Mouse (Mus musculus) E14TG2a.4 (cell line): Measurements from ENCODE around the gene Slc39a8.

Experiments
- H3K27me3 ChIP-seq: 2 replicates; pipeline ENCODE4 v1.6.1; 2014; ENCODE audit warnings: low read length, control low read depth; ENCODE audit not compliant: insufficient read depth
- H3K36me3 ChIP-seq: 2 replicates; pipeline ENCODE4 v1.6.1; 2014; ENCODE audit warnings: low read length, control low read depth; ENCODE audit not compliant: insufficient read depth
- H3K4me1 ChIP-seq: replicated peaks from 2 replicates; pipeline ENCODE4 v1.6.1; 2014; ENCODE audit warnings: low read depth, low read length, control low read depth
- H3K4me3 ChIP-seq: replicated peaks from 2 replicates; pipeline ENCODE4 v1.5.1; 2014; ENCODE audit warnings: mild to moderate bottlenecking, low read length
- H3K9me3 ChIP-seq: 2 replicates; pipeline ENCODE4 v1.6.1; 2014; ENCODE audit warnings: low read length, control low read depth
- CTCF ChIP-seq: conservative IDR thresholded peaks from 2 replicates; pipeline ENCODE4 v1.5.1; 2014; ENCODE audit warnings: low read length
- NANOG ChIP-seq: IDR thresholded peaks from 2 replicates; pipeline ENCODE4 v1.6.1; 2014; ENCODE audit warnings: borderline replicate concordance, low read length, mixed read lengths
- POU5F1 ChIP-seq: IDR thresholded peaks from 2 replicates; pipeline ENCODE4 v1.6.1; 2014; ENCODE audit warnings: low read length, borderline replicate concordance

Gene Slc39a8

GRCm38 (mm10) chr3:135885927-135886658 lies 61.0 kb downstream of the Slc39a8 start:
- no peak for TF ChIP-seq NANOG
- TF ChIP-seq CTCF = no peak
- no peak for TF ChIP-seq POU5F1
- Histone ChIP-seq H3K9me3 (no peaks in the 10 kb centered on the region), H3K4me3 (no peak overlapping the region), H3K36me3 (no peaks in the 10 kb centered on the region), H3K4me1 (no peaks in the 10 kb centered on the region), H3K27me3 (no peaks in the 10 kb centered on the region)

GRCm38 (mm10) chr3:135886659-135887027 lies 61.6 kb downstream of the Slc39a8 start:
- no peaks in the 10 kb centered on the region for H3K4me1 ChIP-seq
- no peaks in the 10 kb centered on the region for H3K27me3 ChIP-seq
- TF ChIP-seq NANOG = no peak
- no peak for TF ChIP-seq POU5F1
- TF ChIP-seq CTCF = peak; percentile 83
- no peak overlapping the region for H3K4me3 ChIP-seq
- H3K9me3 ChIP-seq = no peaks in the 10 kb centered on the region
- H3K36me3 ChIP-seq = no peaks in the 10 kb centered on the region

GRCm38 (mm10) chr3:135887033-135887855 lies 62.2 kb downstream of the Slc39a8 start:
- no peaks in the 10 kb centered on the region for H3K36me3 ChIP-seq
- H3K9me3 ChIP-seq = no peaks in the 10 kb centered on the region
- H3K27me3 ChIP-seq = no peaks in the 10 kb centered on the region
- H3K4me3 ChIP-seq = no peak overlapping the region
- TF ChIP-seq CTCF (no peak), POU5F1 (no peak), NANOG (no peak)
- H3K4me1 ChIP-seq = no peaks in the 10 kb centered on the region

- TF ChIP-seq POU5F1 (no peak), CTCF (no peak), NANOG (no peak)
These were observed 62.7 kb downstream of the Slc39a8 start for GRCm38 (mm10) chr3:135887856-135888155.

GRCm38 (mm10) chr3:135889401-135889800 lies 64.3 kb downstream of the Slc39a8 start:
- H3K27me3 ChIP-seq = no peaks in the 10 kb centered on the region
- no peak overlapping the region for H3K4me3 ChIP-seq
- TF ChIP-seq POU5F1 (no peak), NANOG (no peak), CTCF (no peak)
- no peaks in the 10 kb centered on the region for H3K4me1 ChIP-seq
- no peaks in the 10 kb centered on the region for H3K9me3 ChIP-seq
- H3K36me3 ChIP-seq = no peaks in the 10 kb centered on the region

More at GRCm38 (mm10) chr3:135887856-135888155, 62.7 kb downstream of the Slc39a8 start:
- Histone ChIP-seq H3K27me3 (no peaks in the 10 kb centered on the region), H3K36me3 (no peaks in the 10 kb centered on the region), H3K4me3 (no peak overlapping the region), H3K9me3 (no peaks in the 10 kb centered on the region), H3K4me1 (no peaks in the 10 kb centered on the region)

GRCm38 (mm10) chr3:135903366-135903765 lies 78.3 kb downstream of the Slc39a8 start:
- TF ChIP-seq CTCF = peak; percentile 19
- TF ChIP-seq POU5F1 = no peak
- Histone ChIP-seq H3K4me3 (no peak overlapping the region), H3K36me3 (no peaks in the 10 kb centered on the region), H3K9me3 (no peaks in the 10 kb centered on the region), H3K27me3 (no peaks in the 10 kb centered on the region), H3K4me1 (no peaks in the 10 kb centered on the region)

GRCm38 (mm10) chr3:135904881-135905280 lies 79.8 kb downstream of the Slc39a8 start:
- TF ChIP-seq NANOG = no peak
- no peak for TF ChIP-seq CTCF
- no peak for TF ChIP-seq POU5F1
- H3K36me3 ChIP-seq = no peaks in the 10 kb centered on the region
- H3K27me3 ChIP-seq = no peaks in the 10 kb centered on the region

GRCm38 (mm10) chr3:135905729-135906128 lies 80.7 kb downstream of the Slc39a8 start:
- TF ChIP-seq CTCF (no peak), NANOG (no peak), POU5F1 (no peak)
- no peaks in the 10 kb centered on the region for H3K27me3 ChIP-seq
- H3K4me3 ChIP-seq = no peak overlapping the region
- no peaks in the 10 kb centered on the region for H3K4me1 ChIP-seq
- no peaks in the 10 kb centered on the region for H3K36me3 ChIP-seq
- H3K9me3 ChIP-seq = no peaks in the 10 kb centered on the region

More at GRCm38 (mm10) chr3:135904881-135905280, 79.8 kb downstream of the Slc39a8 start:
- H3K9me3 ChIP-seq = no peaks in the 10 kb centered on the region
- no peaks in the 10 kb centered on the region for H3K4me1 ChIP-seq
- H3K4me3 ChIP-seq = no peak overlapping the region

- no peak for TF ChIP-seq NANOG
- TF ChIP-seq POU5F1 = no peak
- no peak for TF ChIP-seq CTCF
- H3K27me3 ChIP-seq = no peaks in the 10 kb centered on the region
- H3K36me3 ChIP-seq = no peaks in the 10 kb centered on the region
- no peaks in the 10 kb centered on the region for H3K4me1 ChIP-seq
- H3K9me3 ChIP-seq = no peaks in the 10 kb centered on the region
- no peak overlapping the region for H3K4me3 ChIP-seq
These were observed 81.9 kb downstream of the Slc39a8 start for GRCm38 (mm10) chr3:135907028-135907427.
